Mouse (Mus musculus): ENCODE data around the gene Csmd2. TPM values are rescaled to one million over a fixed set of nuclear protein-coding genes. Genes with fewer than 3 reads are reported as not detected.
A peak's percentile ranks its signal among the peaks of the same experiment; 100 is the strongest.

Csmd2 gene
- total and polyA plus RNA-seq, 2 experiments from 2014 or later, result 9.1 to 48.2 TPM

DNA sequence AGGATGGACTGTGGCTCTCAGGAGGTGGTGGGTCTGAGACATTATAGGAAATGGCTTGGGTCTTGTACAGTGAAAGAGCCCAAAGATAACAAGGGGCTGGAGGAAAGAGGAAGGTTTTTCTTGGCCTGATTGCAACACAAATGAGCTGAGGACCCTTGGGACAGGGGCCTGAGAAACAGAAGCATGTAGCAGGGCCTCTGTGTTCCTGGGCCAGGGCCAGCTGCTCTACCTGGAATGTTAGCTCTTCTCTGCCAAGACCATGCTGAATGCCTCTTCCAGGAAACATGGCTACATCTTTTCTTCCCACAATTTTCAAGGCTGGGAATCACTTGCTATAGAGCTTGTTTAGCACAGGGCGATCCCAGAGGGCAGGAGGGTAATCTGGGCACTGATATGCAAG, 197.1 kb downstream of the Csmd2 start:
- Histone ChIP-seq H3K4me2 (ENCODE audit: low read depth, low read length, poor library complexity, severe bottlenecking) (no peak overlapping the region), H3K27ac (ENCODE audit: low read depth, low read length) (no peak overlapping the region), H3K9ac (replicated peaks; ENCODE audit: low read length, poor library complexity, severe bottlenecking) (no peak overlapping the region), H3K4me3 (ENCODE audit: low read depth, low read length) (no peak overlapping the region), H3K27me3 (ENCODE audit: insufficient read depth, low read length) (no peaks in the 10 kb centered on the region), H3K4me1 (ENCODE audit: insufficient read depth, low read length) (peaks cover 5% of the 10 kb centered on the region; the same call in 1 of the 2 replicates), H3K9me3 (ENCODE audit: low read length) (no peaks in the 10 kb centered on the region), H3K36me3 (ENCODE audit: insufficient read depth, low read length) (no peaks in the 10 kb centered on the region)
- DNase-seq (ENCODE audit: low spot score) (no peak), ATAC-seq (ENCODE audit: low FRiP score) (no peak)
- TF ChIP-seq CTCF (IDR thresholded peaks at IDR 0.05), result no peak
- WGBS, result 96% methylated on average over 1 of the region's 1 CpGs

DNA sequence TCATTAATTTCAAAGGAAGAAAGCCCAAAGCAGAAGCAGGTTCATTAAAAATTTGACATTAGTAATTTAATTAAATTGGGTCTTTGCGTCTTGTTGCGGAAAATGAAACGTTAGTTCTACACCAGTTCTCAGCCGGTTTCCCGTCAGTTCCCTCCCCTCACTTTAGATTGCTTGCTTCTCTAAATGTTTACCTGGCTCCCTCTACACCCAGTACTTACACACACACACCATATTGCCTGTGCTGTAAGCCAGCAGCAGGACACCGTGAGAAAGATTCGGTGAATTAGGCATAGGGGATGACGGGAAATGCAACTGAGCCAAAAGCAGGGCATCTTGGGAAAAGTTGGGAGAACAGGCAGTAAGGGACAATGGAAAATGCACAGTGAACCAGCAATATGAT, 206.8 kb downstream of the Csmd2 start:
- no peaks in the 10 kb centered on the region for H3K36me3 ChIP-seq (ENCODE audit: insufficient read depth, low read length)
- H3K4me2 ChIP-seq (ENCODE audit: low read depth, low read length, poor library complexity, severe bottlenecking), result no peak overlapping the region
- no peak for TF ChIP-seq CTCF (IDR thresholded peaks at IDR 0.05)
- H3K9me3 ChIP-seq (ENCODE audit: low read length), result no peaks in the 10 kb centered on the region
- H3K27ac ChIP-seq (ENCODE audit: low read depth, low read length), result no peak overlapping the region
- no peaks in the 10 kb centered on the region for H3K27me3 ChIP-seq (ENCODE audit: insufficient read depth, low read length)
- DNase-seq (ENCODE audit: low spot score) (no peak), ATAC-seq (ENCODE audit: low FRiP score) (no peak)
- no peaks in the 10 kb centered on the region for H3K4me1 ChIP-seq (ENCODE audit: insufficient read depth, low read length)
- 77% methylated on average over 8 of the region's 8 CpGs for WGBS
- no peak overlapping the region for H3K9ac ChIP-seq (replicated peaks; ENCODE audit: low read length, poor library complexity, severe bottlenecking)
- no peak overlapping the region for H3K4me3 ChIP-seq (ENCODE audit: low read depth, low read length)

DNA sequence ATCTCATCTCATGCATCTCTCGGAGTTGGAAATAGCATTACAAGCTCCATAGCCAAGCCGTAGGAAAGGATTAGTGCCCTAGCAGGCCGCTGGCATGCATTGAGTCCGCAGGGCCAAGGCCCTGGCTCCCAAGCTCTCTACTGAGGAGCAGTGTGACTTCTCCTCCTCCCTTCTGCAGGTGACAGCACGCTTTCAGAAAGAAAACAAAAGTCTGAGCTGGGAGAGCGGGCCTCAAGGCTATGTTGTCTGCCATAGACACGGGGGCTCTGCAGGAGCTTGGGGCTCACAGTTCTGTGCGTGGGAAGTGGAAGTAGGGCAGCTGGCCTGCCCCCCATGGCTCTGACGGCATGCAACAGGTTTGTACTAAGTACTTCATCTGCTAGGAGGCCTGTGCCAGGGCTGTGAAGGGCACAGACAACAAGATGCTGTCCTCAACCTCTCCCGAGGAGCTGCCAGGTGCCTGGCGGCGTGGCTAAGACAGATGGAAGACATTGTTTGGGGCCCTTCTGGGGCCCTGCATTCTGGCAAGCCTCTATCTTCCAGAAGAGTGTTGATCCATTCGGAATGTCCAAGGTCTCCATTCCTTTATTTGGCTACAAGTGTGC, 230.4 kb downstream of the Csmd2 start:
- Histone ChIP-seq H3K9ac (replicated peaks; ENCODE audit: low read length, poor library complexity, severe bottlenecking) (no peak overlapping the region), H3K27me3 (ENCODE audit: insufficient read depth, low read length) (no peaks in the 10 kb centered on the region), H3K36me3 (ENCODE audit: insufficient read depth, low read length) (peaks cover 5% of the 10 kb centered on the region; the same call in 1 of the 2 replicates), H3K27ac (ENCODE audit: low read depth, low read length) (no peak overlapping the region), H3K4me3 (ENCODE audit: low read depth, low read length) (no peak overlapping the region), H3K4me2 (ENCODE audit: low read depth, low read length, poor library complexity, severe bottlenecking) (no peak overlapping the region), H3K9me3 (ENCODE audit: low read length) (no peaks in the 10 kb centered on the region), H3K4me1 (ENCODE audit: insufficient read depth, low read length) (no peaks in the 10 kb centered on the region)
- WGBS, result 53% methylated on average over 13 of the region's 13 CpGs
- no peak for TF ChIP-seq CTCF (IDR thresholded peaks at IDR 0.05)
- DNase-seq (ENCODE audit: low spot score) (peak; percentile 69), ATAC-seq (ENCODE audit: low FRiP score) (no peak)

DNA sequence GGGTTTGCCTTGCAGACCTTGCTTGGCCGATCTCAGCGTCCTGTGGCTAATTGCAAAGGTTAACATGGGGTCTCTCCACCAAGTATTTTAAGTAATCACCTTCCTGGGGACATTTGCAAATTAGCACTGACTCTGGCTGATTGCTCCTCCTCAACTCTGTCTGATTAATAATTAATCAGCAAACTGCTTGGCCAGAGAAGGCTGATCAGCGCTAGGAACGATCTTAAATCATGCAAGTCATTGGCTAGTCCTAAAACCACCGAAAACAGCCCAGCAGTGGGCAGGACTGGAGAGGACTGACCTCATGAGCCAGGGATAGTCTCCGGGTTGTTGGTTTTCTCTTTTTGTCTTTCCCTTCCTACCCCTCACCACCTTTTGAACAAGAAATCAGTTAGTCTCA, 236.8 kb downstream of the Csmd2 start:
- no peak for DNase-seq (ENCODE audit: low spot score)
- Histone ChIP-seq H3K36me3 (ENCODE audit: insufficient read depth, low read length) (no peaks in the 10 kb centered on the region), H3K4me3 (ENCODE audit: low read depth, low read length) (no peak overlapping the region), H3K4me2 (ENCODE audit: low read depth, low read length, poor library complexity, severe bottlenecking) (no peak overlapping the region), H3K9ac (replicated peaks; ENCODE audit: low read length, poor library complexity, severe bottlenecking) (no peak overlapping the region), H3K27me3 (ENCODE audit: insufficient read depth, low read length) (no peaks in the 10 kb centered on the region), H3K27ac (ENCODE audit: low read depth, low read length) (no peak overlapping the region), H3K4me1 (ENCODE audit: insufficient read depth, low read length) (peaks cover 7% of the 10 kb centered on the region; the same call in 1 of the 2 replicates), H3K9me3 (ENCODE audit: low read length) (no peaks in the 10 kb centered on the region)
- no peak for ATAC-seq (ENCODE audit: low FRiP score)
- no peak for TF ChIP-seq CTCF (IDR thresholded peaks at IDR 0.05)
- 56% methylated on average over 6 of the region's 6 CpGs for WGBS

DNA sequence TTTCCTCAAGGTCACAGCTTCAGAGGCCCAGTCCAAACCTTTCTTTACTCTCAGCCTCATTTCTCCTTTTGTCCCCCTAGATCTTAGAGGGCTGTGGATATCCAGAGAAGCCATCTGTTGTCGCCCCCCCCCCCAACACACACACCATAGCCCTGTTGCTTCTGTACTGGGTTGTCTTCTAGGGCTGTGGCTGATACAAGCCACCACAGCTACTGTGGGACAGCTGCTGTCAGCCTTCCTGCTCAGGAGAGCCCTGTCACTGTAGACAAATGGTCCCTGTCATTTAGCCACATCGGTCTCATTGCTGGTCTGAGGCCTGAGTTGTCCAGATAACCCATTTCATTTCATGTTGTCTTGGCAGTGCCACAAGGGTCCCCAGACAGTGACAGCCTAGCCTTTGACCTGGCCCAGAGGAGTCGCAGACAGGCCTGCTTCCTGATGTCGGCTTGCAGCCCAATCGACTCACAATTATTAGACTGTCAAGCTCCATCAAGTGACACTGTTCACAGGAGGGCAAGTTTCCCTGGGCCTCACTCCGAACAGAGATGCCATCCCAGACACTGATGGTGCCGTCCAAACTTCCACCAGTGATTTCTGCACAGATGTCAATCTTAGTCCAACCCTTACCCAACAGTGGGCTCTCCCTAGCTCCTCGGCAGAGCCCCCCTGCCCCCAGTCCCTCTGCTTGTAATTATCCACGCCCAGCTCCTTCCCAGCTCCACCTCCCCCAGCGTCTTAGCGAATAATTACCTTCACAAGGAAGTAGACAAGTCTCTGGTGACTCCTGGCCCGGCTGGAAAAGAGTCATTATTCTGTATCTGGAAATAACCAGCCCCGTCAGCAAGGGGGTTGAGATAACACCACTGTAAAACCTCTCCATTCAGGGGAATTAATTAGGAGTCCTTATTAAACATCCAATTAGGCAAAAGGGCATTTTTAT, 240.0 kb downstream of the Csmd2 start:
- 0 out of 2 replicates have a peak, but pooled peaks have one; percentile 44 for ATAC-seq (ENCODE audit: low FRiP score)

DNA sequence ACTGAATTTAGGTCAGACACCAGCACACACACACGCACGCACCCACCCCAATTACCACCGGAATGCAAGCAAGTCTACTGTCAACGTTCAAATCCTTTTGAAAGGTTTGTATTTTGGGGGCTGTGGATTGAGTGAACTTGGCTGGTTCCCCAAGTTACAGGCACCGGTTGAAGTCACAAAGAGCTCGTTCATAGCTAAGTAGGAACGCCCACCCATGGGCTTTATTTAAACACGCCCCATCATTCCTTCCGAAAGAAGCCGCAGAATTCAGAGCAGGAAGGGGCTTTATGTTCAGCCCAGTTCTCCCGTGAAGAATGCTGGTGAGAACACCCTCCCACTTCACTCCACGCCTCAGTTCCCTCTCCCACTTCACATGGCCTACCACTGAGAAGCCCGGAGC, 245.8 kb downstream of the Csmd2 start:
- H3K4me1 ChIP-seq (ENCODE audit: insufficient read depth, low read length), result no peaks in the 10 kb centered on the region
- no peak overlapping the region for H3K4me3 ChIP-seq (ENCODE audit: low read depth, low read length)
- H3K36me3 ChIP-seq (ENCODE audit: insufficient read depth, low read length), result no peaks in the 10 kb centered on the region
- DNase-seq (ENCODE audit: low spot score), result peak; percentile 17
- H3K4me2 ChIP-seq (ENCODE audit: low read depth, low read length, poor library complexity, severe bottlenecking), result no peak overlapping the region
- WGBS, result 73% methylated on average over 13 of the region's 13 CpGs
- no peaks in the 10 kb centered on the region for H3K9me3 ChIP-seq (ENCODE audit: low read length)
- H3K9ac ChIP-seq (replicated peaks; ENCODE audit: low read length, poor library complexity, severe bottlenecking), result no peak overlapping the region
- TF ChIP-seq CTCF (IDR thresholded peaks at IDR 0.05), result no peak
- ATAC-seq (ENCODE audit: low FRiP score), result no peak
- H3K27ac ChIP-seq (ENCODE audit: low read depth, low read length), result peak overlapping the region; percentile 39; the same call in 1 of the 2 replicates
- H3K27me3 ChIP-seq (ENCODE audit: insufficient read depth, low read length), result no peaks in the 10 kb centered on the region

More for the DNA sequence above, 240.0 kb downstream of the Csmd2 start:
- Histone ChIP-seq H3K4me2 (ENCODE audit: low read depth, low read length, poor library complexity, severe bottlenecking) (no peak overlapping the region), H3K36me3 (ENCODE audit: insufficient read depth, low read length) (no peaks in the 10 kb centered on the region), H3K27me3 (ENCODE audit: insufficient read depth, low read length) (no peaks in the 10 kb centered on the region), H3K9me3 (ENCODE audit: low read length) (no peaks in the 10 kb centered on the region), H3K4me3 (ENCODE audit: low read depth, low read length) (no peak overlapping the region), H3K9ac (replicated peaks; ENCODE audit: low read length, poor library complexity, severe bottlenecking) (no peak overlapping the region), H3K27ac (ENCODE audit: low read depth, low read length) (peak overlapping the region; percentile 26; the same call in 1 of the 2 replicates), H3K4me1 (ENCODE audit: insufficient read depth, low read length) (peaks cover 7% of the 10 kb centered on the region; the same call in 1 of the 2 replicates)
- TF ChIP-seq CTCF (IDR thresholded peaks at IDR 0.05), result no peak
- peak; percentile 27 for DNase-seq (ENCODE audit: low spot score)
- 27% methylated on average over 13 of the region's 13 CpGs for WGBS

Data from midbrain, postnatal 0 days (tissue).